Mouse (Mus musculus): ENCODE data around the gene Chst8.

Gene Chst8

GRCm38 (mm10) chr7:34799950-34800511 lies 12.5 kb downstream of the Chst8 start:
- ATAC-seq (ENCODE audit: low TSS enrichment), result no peak

- no peak for ATAC-seq (ENCODE audit: low TSS enrichment)
Measured at GRCm38 (mm10) chr7:34799404-34799771, 13.1 kb downstream of the Chst8 start.

- ATAC-seq (ENCODE audit: low TSS enrichment), result no peak
Measured at GRCm38 (mm10) chr7:34798441-34799403, 13.8 kb downstream of the Chst8 start.

GRCm38 (mm10) chr7:34798039-34798438 lies 14.5 kb downstream of the Chst8 start:
- no peak for ATAC-seq (ENCODE audit: low TSS enrichment)

GRCm38 (mm10) chr7:34790459-34790858 lies 22.1 kb downstream of the Chst8 start:
- ATAC-seq (ENCODE audit: low TSS enrichment), result no peak

GRCm38 (mm10) chr7:34787171-34787570 lies 25.3 kb downstream of the Chst8 start:
- ATAC-seq (ENCODE audit: low TSS enrichment), result no peak

- ATAC-seq (ENCODE audit: low TSS enrichment), result no peak
Measured at GRCm38 (mm10) chr7:34785052-34785451, 27.5 kb downstream of the Chst8 start.

- peak; percentile 76; the same call in 1 of the 2 replicates for ATAC-seq (ENCODE audit: low TSS enrichment)
Measured at GRCm38 (mm10) chr7:34784469-34784868, 28.0 kb downstream of the Chst8 start.

- ATAC-seq (ENCODE audit: low TSS enrichment), result no peak
Measured at GRCm38 (mm10) chr7:34781988-34782387, 30.5 kb downstream of the Chst8 start.

- ATAC-seq (ENCODE audit: low TSS enrichment), result no peak
Measured at GRCm38 (mm10) chr7:34781217-34781616, 31.3 kb downstream of the Chst8 start.

- peak; percentile 94 for ATAC-seq (ENCODE audit: low TSS enrichment)
Measured at GRCm38 (mm10) chr7:34778426-34778825, 34.1 kb downstream of the Chst8 start.

GRCm38 (mm10) chr7:34775659-34776058 lies 36.9 kb downstream of the Chst8 start:
- ATAC-seq (ENCODE audit: low TSS enrichment), result no peak

GRCm38 (mm10) chr7:34774947-34775346 lies 37.6 kb downstream of the Chst8 start:
- ATAC-seq (ENCODE audit: low TSS enrichment), result no peak

- peak; percentile 71 for ATAC-seq (ENCODE audit: low TSS enrichment)
Measured at GRCm38 (mm10) chr7:34774020-34774419, 38.5 kb downstream of the Chst8 start.

- ATAC-seq (ENCODE audit: low TSS enrichment), result no peak
Measured at GRCm38 (mm10) chr7:34773309-34773708, 39.2 kb downstream of the Chst8 start.

GRCm38 (mm10) chr7:34769531-34769930 lies 43.0 kb downstream of the Chst8 start:
- no peak for ATAC-seq (ENCODE audit: low TSS enrichment)

- no peak for ATAC-seq (ENCODE audit: low TSS enrichment)
Measured at GRCm38 (mm10) chr7:34764250-34765148, 48.0 kb downstream of the Chst8 start.

GRCm38 (mm10) chr7:34759378-34759822 lies 53.1 kb downstream of the Chst8 start:
- ATAC-seq (ENCODE audit: low TSS enrichment), result peak; percentile 95

GRCm38 (mm10) chr7:34758721-34759120 lies 53.8 kb downstream of the Chst8 start:
- ATAC-seq (ENCODE audit: low TSS enrichment), result no peak

- ATAC-seq (ENCODE audit: low TSS enrichment), result no peak
Measured at GRCm38 (mm10) chr7:34757513-34757912, 55.0 kb downstream of the Chst8 start.

GRCm38 (mm10) chr7:34753140-34753886 lies 59.2 kb downstream of the Chst8 start:
- ATAC-seq (ENCODE audit: low TSS enrichment), result peak; percentile 47; the same call in 1 of the 2 replicates
